Mouse (Mus musculus) erythroid progenitor cell, adult 5-6 weeks (primary cell): ENCODE data around the gene L3hypdh. TPM values are rescaled to one million over a fixed set of nuclear protein-coding genes. Genes with fewer than 3 reads are reported as not detected.

ENCODE experiments used
- ATAC-seq: replicated peaks from 2 replicates; pipeline ENCODE4 v1.8.0; 2016; ENCODE audit warnings: moderate number of reproducible peaks, mild to moderate bottlenecking, moderate TSS enrichment, inconsistent platforms; ENCODE audit not compliant: poor library complexity, low FRiP score, severe bottlenecking
- total RNA-seq, 2 experiments: library from RNA; stranded (forward) in 1 of 2; stranded (reverse) in 1 of 2; fragments of 150-400 nt in 1 of 2; fragments of 186-747, 209-891 nt in 1 of 2; gene quantifications; 2 replicates each; pipeline versions ENCODE4 v1.2.3 to v1.2.4; 2015 to 2017; ENCODE audit warnings: low replicate concordance in 2 of 2

The L3hypdh gene
- not detected in 2 replicates for total RNA-seq (2015; ENCODE audit: low replicate concordance)
- total RNA-seq (2017; ENCODE audit: low replicate concordance), result 0.77 TPM in 1 of 2 replicates, not detected in the other

DNA sequence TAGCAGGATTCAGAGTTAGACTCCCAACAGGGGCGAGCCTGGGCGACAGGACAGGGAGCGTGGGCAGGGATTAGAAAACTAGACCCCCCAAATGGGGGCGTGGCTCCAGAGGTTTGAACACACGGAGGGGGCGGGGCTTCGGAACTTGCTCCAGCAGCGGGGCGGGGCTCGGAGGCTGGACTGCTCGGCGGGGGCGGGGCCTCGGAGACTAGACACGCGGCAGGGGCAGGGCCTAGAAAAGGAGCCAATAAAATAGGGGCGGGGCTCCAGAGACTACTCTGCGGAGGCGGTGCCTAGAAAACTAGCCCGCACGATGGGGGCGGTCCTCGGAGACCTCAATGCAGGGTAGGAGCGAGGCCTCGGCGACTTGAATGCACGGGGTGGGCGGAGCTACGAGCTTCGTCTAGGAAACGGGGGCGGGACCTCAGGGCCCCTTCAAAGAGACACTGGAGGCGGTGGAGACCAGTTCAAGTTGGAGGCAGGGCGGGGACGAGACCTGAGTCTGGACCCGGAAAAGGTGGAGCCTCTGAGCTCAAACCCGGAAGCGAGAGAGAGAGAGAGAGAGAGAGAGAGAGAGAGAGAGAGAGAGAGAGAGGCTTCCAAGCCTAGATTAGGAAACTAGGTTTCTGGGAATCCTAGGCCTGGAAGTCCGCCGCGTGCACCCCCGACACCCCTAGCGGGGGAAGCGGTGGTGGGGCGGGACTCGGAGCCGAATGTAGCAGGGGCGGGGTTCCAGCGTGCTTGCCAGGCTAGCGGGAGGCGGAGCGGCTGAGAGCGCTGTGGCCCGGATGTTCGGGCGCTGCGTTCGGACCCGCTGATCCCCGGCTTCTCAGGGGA is at the start of gene L3hypdh, which contains the start of gene Jkamp:
Gene L3hypdh (minus strand): TSS at position 111 of the 837 bp plus-strand sequence.
Gene Jkamp (plus strand): TSS at position 261 of the 837 bp plus-strand sequence.
- ATAC-seq, result peak; percentile 89

DNA sequence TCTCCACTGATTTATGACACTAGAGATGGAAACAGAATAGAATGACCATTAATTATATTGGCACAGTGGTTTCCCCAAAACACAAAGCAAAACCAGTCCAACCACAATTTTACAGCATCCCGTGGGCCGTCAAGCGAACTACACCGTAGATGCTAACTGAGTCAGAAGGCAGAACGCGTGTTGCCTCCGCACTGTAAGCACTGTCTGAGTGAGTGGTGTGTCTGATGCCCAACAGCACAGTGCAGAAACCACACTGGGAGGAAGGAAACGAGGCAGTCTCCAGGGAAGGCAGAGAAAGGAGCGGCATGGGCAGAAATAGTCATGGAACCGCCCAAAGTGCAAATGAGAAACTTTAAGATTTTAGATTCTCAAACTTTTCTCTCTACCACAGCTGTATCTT is 44.0 kb upstream of the L3hypdh start:
- no peak for ATAC-seq

DNA sequence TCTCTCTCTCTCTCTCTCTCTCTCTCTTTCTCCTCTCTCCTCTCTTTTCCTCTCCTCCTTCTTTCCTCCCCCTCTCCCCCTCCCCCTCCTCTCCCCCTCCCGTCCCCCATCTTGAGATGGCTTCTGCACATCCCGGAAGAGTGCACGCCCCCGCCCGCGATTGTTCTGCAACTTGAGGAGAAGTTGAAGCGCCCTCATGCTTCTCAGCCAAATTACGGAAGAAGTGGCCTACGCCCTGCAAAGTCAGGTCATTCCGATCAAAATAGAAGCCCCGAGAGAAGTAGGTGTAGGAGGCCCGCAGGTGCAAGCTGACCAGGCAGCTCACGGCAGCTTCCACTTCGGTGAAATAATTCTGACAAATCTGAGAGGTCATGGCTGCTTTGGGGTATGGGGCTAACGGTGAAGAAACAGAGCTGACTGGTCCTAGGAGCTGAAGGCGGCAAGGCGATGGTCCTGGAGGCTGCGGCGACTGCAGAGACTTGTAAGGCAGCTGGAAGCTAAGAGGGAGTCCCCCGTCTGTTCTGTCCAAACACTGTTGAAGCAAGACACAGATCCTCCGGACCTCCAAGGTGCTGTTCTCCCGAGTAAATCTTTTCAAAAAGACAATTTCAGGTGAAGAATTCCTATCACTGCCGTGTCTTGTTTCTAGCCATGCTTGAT is 30.6 kb upstream of the L3hypdh start:
- no peak for ATAC-seq

DNA sequence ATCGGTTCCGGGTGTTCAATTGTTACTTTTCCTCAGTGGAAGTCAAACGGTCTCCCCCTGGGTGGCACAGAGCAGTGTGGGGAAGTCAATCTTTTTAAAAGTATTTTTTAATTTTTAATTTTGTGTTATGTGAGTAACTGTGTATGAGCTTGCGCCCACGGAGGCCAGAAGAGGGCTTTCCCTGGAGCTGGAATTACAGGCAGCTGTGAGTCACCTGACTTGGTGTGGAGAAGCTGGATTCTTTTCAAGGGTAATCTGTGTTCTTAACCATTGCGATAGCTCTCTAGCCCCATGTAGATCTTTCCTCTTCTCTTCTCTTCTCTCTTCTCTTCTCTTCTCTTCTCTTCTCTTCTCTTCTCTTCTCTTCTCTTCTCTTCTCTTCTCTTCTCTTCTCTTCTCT is 29.9 kb upstream of the L3hypdh start:
- no peak for ATAC-seq

DNA sequence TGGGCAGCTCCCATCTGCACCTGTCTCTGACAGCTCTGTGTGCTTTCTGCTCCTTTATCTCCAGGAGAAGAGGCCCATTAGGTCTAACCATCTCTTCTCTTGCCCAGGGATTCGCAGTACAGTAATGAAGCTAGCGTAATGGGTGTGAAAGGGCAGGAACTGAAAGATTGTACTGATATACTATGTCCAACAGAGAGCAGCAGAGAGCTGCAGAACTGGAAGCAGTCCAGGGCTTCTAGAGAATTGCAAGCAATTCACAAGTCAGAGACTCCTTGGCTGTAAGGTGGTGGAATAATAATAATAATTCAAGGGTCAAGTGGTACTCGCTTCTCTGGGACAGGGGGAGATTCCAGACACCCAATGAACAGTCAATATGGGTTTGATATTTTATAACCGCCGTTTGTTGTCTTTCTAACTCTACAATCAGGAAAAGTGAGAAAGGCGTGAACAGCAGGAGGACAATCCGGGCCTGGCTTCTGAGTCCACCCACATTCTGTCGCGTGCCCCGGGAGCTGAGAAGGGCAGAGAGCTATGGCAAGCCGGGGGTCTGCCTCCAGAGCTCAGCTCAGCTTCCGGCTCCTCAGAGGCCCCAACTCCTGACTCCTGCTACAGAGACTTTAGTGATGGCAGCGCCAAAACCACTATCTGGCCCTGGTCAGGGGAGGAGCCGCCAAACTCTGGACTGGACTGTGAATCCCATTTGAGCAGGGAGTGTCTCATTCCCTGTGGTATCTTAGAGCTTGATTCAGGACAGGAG is 19.5 kb upstream of the L3hypdh start:
- ATAC-seq, result no peak

DNA sequence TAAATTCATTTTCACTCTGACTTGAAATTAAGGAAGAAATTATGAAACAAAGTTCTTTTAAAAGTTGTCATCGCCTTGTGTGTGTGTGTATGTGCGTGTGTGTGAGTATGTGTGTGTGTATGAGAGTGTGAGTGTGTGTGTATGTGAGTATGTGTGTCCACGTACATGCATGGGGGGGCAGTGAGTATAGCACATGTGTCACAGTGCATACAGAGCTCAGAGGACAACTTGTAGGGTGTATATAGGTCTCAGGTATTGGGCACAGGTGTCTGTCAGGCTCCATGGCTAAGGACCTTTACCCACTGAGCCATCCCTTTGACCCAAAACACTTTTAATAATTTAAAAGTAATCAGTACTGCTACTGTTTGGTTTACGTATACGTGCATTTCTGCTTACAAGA is 18.8 kb upstream of the L3hypdh start:
- ATAC-seq, result no peak

DNA sequence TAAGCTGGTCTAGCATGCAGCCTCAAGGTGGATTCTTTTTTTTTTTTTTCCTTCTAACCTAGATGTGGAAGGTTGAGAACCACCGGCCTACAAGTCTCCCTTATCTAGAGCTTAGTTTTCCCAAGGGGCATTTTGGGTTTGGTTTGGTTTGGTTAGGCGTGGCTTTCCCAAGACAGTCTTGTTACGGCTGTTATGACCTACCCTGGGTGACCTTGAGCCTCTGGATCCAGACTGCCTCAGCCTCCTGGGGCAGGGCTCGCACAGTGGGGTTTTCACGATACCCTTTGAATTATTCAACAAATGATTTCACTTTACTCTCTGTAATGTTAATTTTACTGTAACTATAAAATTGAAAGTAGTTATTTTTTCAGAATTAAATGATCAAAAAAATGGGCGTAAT is 17.5 kb upstream of the L3hypdh start:
- no peak for ATAC-seq

DNA sequence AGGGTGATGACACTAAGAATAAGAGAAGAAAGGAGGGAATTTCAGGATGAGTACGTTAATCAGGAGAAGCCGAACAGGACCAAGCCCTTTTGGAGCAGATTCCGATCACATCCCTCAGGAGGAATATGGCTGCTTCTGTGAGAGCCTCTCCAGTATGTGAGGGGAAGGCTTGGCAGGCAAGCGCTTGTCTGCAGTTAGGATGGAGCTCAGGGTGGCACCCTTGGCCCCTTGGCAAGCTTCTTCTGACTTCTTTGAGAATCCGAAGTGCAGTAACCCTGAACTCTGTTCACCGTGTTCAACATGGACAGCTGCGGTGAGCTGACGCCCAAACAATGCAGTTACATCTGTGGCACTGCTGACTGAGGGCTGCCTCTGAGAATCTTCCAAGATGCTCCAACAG is 11.7 kb upstream of the L3hypdh start:
- ATAC-seq, result no peak

DNA sequence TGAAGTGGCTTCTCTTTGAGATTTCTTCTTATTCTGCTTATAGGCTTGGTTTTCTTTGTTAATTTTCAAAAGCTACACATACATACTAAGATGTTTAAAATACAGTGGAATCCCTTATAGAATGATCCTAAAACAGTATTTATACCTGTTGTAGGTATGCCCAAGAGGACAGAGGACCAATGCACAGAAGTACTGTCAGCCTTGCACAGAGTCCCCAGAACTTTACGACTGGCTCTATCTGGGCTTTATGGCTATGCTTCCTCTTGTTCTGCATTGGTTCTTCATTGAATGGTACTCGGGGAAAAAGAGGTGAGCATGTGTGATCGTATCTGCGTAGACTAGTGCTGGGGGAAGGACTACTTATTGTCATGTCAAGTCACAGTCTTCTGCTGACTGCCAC is 4.6 kb upstream of the L3hypdh start:
- ATAC-seq, result no peak

DNA sequence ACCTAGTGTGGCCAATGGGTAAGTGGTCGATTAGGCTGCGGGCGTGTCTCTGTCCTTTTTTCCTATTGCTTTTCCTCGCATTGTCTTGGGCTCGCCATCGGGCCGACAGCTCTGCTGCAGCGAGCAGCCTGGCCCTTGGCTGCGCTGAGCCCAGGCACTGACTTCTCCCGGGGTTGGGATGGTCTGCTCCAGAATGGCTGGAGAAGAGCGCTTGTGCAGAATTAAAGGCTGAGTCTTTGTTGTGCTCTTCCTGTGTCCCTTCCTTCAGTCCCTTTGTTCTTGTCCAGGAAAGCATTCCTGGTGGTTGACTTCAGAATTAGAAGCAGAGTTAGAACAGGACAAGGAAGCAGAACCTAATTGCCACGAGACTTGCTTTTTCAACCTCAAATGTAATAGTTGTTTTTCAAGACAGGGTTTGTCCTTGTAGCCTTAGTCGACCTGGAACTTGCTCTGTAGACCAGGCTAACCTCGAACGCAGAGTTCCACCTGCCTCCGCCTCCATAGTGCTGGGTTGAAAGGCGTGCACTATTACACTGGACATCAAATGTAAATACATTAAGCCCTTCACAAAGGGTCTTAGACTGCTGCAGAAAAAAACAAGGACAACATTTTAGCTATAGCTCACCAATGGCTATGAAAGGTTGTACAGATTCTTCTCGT is 1.1 kb upstream of the L3hypdh start:
- peak; percentile 46 for ATAC-seq

DNA sequence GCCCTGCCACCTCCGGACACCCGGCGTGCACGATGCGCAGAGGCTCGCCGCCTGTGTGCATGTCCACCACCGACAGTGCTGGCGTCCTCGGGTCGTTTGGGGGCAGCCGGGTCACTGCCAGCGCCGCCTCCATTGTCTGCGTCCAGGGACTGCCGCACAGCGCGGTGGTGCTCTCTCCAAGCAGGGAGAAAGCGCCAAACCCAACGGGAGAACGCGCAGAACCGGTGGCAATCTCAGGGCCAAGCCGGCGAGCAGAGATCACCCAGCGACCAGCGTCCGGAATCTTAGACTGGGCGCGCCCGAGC is 263 bp downstream of the L3hypdh start:
- peak; percentile 25 for ATAC-seq

DNA sequence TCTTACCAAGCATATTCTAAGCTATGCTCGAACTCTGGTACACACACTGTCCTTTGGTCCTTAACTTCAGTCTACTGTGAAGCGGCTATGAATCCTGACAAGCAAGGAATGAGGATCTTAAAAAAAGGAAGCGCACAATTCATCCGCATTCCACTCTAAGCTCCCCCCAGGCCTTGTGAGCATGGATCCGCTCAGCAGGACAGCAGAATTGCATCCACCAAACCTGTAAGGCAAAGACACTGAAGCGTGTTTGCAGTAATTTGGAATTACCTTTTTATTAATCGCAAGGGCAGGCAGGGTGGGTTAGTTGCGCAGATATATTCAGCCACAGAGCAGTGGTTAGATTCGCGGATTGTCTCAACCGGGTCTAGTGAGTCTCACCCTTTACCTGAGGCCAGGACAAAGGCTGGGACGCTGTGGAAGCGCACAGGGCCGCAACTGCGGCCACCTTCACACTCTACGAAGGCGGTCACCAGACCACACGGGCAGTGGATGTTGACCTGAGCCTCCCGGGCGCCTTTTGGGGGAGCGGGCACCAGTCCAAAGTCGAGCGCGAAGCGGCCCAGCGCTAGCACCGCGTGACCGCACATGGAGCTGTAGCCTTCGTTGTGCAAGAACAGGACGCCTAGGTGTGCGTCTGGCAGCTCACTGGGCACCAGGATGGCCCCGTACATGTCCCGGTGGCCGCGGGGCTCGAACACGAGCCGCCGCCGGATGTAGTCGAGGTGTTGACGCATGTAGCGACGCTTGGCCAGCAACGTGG is 797 bp downstream of the L3hypdh start:
- ATAC-seq, result no peak

DNA sequence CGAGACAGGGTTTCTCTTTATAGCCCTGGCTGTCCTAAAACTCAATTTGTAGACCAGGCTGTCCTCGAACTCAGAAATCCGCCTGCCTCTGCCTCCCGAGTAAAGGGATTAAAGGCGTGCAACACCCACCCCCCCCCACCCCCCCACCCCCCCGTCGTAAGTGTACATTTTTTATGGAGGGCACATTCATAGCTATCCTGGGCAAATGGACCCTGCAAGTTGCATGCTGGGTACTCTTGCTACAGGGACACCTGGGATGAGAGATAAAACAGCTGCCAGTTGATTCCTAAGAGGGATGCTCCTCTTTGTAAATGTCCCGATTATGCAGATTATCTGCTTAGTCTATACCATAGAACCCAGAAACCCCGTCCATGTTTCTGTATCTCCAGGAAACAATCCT is 2.0 kb downstream of the L3hypdh start:
- no peak for ATAC-seq

DNA sequence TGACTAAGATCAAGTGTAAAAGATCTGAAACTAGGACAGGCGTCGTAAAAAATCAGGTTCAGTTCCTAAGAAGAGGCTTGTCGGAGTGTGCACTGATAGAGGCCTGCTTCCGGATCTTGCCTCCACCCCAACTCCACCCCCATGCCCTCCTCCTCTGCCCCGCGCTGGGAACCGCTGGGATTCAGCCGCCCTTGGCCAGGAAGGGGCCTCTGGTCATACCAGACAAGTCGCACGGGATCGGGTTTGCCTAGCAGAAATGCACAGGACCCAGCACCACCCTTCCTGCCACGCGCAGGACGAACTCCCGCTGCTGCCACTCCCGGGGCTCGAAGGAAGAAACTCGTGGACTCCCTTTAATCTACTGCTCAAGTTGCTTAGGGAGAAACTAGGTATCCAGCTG is 2.9 kb downstream of the L3hypdh start:
- no peak for ATAC-seq

DNA sequence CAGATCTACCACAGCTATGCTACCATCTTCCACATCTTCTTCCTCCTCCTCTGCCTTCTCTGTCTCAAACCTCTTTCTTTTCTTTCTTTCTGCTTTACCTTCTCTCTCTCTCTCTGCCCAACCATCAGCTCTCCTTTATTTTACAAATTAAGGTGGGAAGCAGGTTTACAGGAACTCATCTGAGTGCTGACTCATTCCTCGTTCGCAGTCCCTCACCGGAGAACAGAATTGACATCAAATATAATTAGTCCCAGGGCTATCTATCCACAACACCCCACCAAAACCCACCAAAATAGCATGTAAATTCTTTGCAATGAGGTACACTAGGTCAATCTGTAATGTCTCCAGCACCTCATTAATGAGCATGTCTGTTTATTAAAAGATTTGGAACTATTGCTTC is 3.3 kb downstream of the L3hypdh start:
- no peak for ATAC-seq

DNA sequence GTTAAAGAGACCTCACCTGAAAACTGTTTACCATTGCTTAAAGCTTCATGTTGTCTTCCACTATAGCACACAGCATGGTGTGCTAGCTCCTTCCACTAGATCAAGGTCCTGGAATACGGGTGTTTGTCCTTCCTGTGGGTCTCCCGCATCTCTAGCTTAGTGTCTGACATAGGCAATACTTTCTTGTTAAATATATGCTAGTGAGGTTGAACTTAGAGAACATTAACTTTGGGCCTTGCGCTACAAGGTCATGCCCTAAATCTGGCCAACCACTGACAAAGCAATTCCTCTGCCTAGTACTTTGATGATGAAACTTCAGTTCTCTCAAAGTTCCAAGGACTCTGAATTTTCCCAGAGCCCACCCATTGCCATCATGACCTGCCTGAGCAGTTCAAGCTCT is 7.0 kb downstream of the L3hypdh start:
- no peak for ATAC-seq

DNA sequence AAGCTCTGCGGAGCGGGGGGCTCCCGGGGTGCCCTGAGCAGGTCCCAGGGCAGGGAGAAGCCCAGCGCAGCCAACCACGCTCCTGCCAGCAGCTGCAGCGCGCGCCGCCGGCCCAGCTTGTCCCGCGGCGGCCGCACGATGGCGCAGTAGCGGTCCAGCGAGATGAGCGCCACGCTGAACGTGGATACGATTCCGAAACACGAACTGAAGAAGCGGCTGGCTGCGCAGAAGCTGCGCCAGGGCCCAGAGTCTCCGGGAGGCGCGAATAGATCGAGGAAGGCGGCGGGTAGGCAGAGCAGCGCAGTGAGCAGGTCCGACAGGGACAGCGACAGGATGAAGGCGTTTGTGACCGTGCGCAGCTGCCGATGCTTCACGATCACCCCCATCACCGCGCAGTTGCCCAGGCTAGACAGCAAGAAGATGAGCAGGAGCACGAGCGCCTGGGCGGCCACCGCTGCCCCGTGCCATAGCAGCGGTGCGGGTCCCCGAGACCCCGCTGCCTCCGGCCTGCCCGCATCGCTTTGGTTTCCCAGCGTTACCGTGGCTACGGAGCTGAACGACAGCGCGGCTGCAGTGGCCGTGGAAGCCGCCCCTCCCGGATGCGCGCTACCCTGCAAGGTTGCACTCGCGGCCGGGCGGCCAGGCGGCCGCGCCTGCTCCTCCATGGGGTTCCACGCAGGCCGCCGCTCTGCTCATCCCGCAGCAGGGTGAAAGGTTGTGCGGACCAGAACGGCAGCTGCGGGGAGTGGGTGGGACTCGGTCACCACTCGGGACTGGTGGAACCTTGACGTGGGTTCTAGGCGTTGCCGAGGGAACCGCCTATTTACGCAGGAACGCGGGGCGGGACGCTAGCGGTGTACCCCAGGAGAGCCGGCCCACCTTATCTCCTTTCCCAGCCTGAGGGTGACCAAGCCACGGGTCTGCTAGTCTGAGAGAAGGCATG is 14.6 kb downstream of the L3hypdh start, which contains the start of gene Gpr135:
Gene Gpr135 (minus strand): TSS at position 799 of the 943 bp plus-strand sequence.
- ATAC-seq, result no peak

DNA sequence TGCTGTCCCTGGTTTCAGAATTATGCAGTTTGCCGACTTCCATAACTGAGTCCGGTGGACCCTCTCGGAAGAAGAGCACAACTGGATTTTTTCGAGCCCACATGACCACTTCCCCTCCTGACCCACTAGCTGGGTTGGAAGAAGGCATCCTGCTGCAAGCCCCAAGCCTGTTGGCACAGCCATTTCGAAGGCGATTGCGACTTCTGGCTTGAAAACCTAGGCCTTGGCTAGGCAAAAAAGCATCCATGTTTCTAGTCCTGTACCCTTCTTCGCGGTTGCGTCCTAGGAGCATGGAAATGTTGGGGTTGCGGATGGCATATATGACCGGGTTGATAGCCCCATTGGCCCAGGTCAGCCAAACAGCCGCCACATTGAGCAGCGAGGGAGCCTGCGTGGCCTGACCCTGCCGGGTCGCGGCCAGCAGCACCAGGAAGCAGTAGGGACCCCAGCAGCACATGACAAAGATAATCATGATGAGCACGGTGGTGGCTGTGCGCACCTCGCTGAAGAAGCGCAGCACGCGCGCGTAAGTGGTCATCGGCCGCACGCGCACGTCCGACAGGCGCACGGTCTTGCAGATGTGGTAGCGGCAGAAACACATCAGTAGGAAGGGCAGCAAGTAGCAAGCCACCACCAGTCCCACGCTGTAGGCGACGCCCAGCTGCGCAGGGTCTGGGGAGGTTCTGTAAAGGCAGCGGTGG is 15.5 kb downstream of the L3hypdh start:
- no peak for ATAC-seq
